Mouse (Mus musculus): ENCODE data around the gene Galk2. TPM values are rescaled to one million over a fixed set of nuclear protein-coding genes. Genes with fewer than 3 reads are reported as not detected.

Galk2 gene
- 10 to 100 TPM; 35.1 to 41.5 TPM for total RNA-seq (2023)

GRCm38 (mm10) chr2:125858521-125859280 is at the start of gene Galk2, which contains the start of gene Cops2:
Gene Galk2 (plus strand): TSS chr2:125859109.
Gene Cops2 (minus strand): TSS chr2:125859139.

Other genes with a start within 250 kb of the Galk2 start
- 10 to 100 TPM; 21.3 to 21.8 TPM for gene Cep152, start 234.0 kb upstream of the Galk2 start, total RNA-seq (2023)
- gene Eid1, start 186.0 kb upstream of the Galk2 start, total RNA-seq (2023): 10 to 100 TPM; 39.2 to 44.2 TPM
- under 1 TPM; 0.30 to 0.38 TPM for gene Shc4, start 135.0 kb upstream of the Galk2 start, total RNA-seq (2023)
- gene Secisbp2l, start 76.2 kb upstream of the Galk2 start, total RNA-seq (2023): 10 to 100 TPM; 45.8 to 47.9 TPM
- gene Cops2, start within 50 bp of the Galk2 start, total RNA-seq (2023): 10 to 100 TPM; 74.5 to 78.4 TPM
- 1 to 10 TPM in 1 of 2 experiments, not detected in 1; 1.4 TPM for gene Fgf7, start 175.5 kb downstream of the Galk2 start, total RNA-seq (2023)